Mouse (Mus musculus) CH12.LX (cell line): ENCODE results near the gene Grwd1. TPM values are rescaled to one million over a fixed set of nuclear protein-coding genes. Genes with fewer than 3 reads are reported as not detected.

ENCODE experiments used
- DNase-seq: peaks from one replicate; pipeline ENCODE4 v3.0.0-alpha.2; 2013; ENCODE audit errors: extremely low read depth
- H3K27ac ChIP-seq: 2 replicates; pipeline ENCODE4 v1.5.1; 2012; ENCODE audit warnings: low read depth, mild to moderate bottlenecking, control low read depth, moderate library complexity; ENCODE audit not compliant: insufficient read depth
- H3K27me3 ChIP-seq: replicated peaks from 2 replicates; pipeline ENCODE3; 2012; ENCODE audit warnings: inconsistent platforms
- H3K36me3 ChIP-seq, 2 experiments: replicated peaks in 1 of 2; 2 replicates each; pipeline versions ENCODE3 to v1.6.1; 2012; ENCODE audit warnings: inconsistent platforms in 1 of 2, low read length in 1 of 2, mild to moderate bottlenecking in 1 of 2, mixed read lengths in 1 of 2, moderate library complexity in 1 of 2; ENCODE audit not compliant: control insufficient read depth in 1 of 2, insufficient read depth in 1 of 2
- H3K4me1 ChIP-seq, 2 experiments: 2 replicates each; pipeline ENCODE4 v1.6.1; 2012; ENCODE audit warnings: inconsistent platforms in 1 of 2, moderate library complexity in 1 of 2; ENCODE audit not compliant: insufficient read depth in 2 of 2, control insufficient read depth in 1 of 2
- H3K4me2 ChIP-seq: 2 replicates; pipeline ENCODE4 v1.6.1; 2012; ENCODE audit warnings: low read depth, mild to moderate bottlenecking, control low read depth; ENCODE audit not compliant: poor library complexity, insufficient read depth, severe bottlenecking
- H3K4me3 ChIP-seq, 3 experiments: fragments of 150-350 bp in 1 of 3; sonication (generic) in 1 of 3; replicated peaks in 1 of 3; 2 replicates each; pipeline versions ENCODE3 to v1.5.1; 2011 to 2012; ENCODE audit warnings: low read depth in 2 of 3, low read length in 2 of 3, mild to moderate bottlenecking in 2 of 3, moderate library complexity in 2 of 3, control low read depth in 1 of 3, improper control_type of control experiment in 1 of 3, inconsistent platforms in 1 of 3, mixed read lengths in 1 of 3; ENCODE audit not compliant: poor library complexity in 1 of 3
- H3K79me2 ChIP-seq: replicated peaks from 2 replicates; pipeline ENCODE4 v1.6.1; 2012; ENCODE audit warnings: mild to moderate bottlenecking, moderate library complexity; ENCODE audit not compliant: control insufficient read depth, poor library complexity, insufficient read depth, severe bottlenecking; ENCODE audit errors: extremely low read depth
- H3K9ac ChIP-seq: 2 replicates; pipeline ENCODE4 v1.6.1; 2012; ENCODE audit warnings: low read depth, mild to moderate bottlenecking, control low read depth, moderate library complexity; ENCODE audit not compliant: insufficient read depth
- H3K9me3 ChIP-seq: replicated peaks from 2 replicates; pipeline ENCODE3; 2012; ENCODE audit warnings: low read length, inconsistent platforms, mixed read lengths
- BHLHE40 ChIP-seq: IDR thresholded peaks from 2 replicates; pipeline ENCODE4 v1.6.1; 2011; ENCODE audit warnings: mild to moderate bottlenecking, low read depth, low read length, improper control_type of control experiment
- CHD1 ChIP-seq: IDR thresholded peaks from 2 replicates; pipeline ENCODE4 v1.6.1; 2012; ENCODE audit warnings: low read depth, low read length, improper control_type of control experiment, inconsistent platforms
- CHD2 ChIP-seq: IDR thresholded peaks from 2 replicates; pipeline ENCODE4 v1.6.1; 2011; ENCODE audit warnings: low read length, improper control_type of control experiment
- CTCF ChIP-seq, 2 experiments: IDR thresholded peaks in 1 of 2; conservative IDR thresholded peaks in 1 of 2; 2 replicates each; pipeline ENCODE4 v1.5.1; 2011 to 2012; ENCODE audit warnings: low read depth in 2 of 2, low read length in 2 of 2, improper control_type of control experiment in 1 of 2, inconsistent platforms in 1 of 2, mild to moderate bottlenecking in 1 of 2, moderate library complexity in 1 of 2
- E2F4 ChIP-seq: IDR thresholded peaks from 2 replicates; pipeline ENCODE4 v1.6.1; 2011; ENCODE audit warnings: low read depth, low read length, improper control_type of control experiment; ENCODE audit not compliant: insufficient replicate concordance
- ELF1 ChIP-seq: IDR thresholded peaks from 2 replicates; pipeline ENCODE4 v1.6.1; 2014; ENCODE audit warnings: low read depth, mild to moderate bottlenecking, inconsistent platforms, low read length, improper control_type of control experiment
- EP300 ChIP-seq: IDR thresholded peaks from 2 replicates; pipeline ENCODE4 v1.6.1; 2011; ENCODE audit warnings: low read length, improper control_type of control experiment
- ETS1 ChIP-seq: conservative IDR thresholded peaks from 2 replicates; pipeline ENCODE4 v1.6.1; 2012; ENCODE audit warnings: low read depth, mild to moderate bottlenecking, inconsistent platforms, low read length, improper control_type of control experiment, moderate library complexity
- GABPA ChIP-seq: IDR thresholded peaks from 2 replicates; pipeline ENCODE4 v1.6.1; 2012; ENCODE audit warnings: low read depth, low read length, improper control_type of control experiment, inconsistent platforms; ENCODE audit not compliant: insufficient replicate concordance
- HCFC1 ChIP-seq: IDR thresholded peaks from 2 replicates; pipeline ENCODE4 v1.6.1; 2012; ENCODE audit warnings: low read depth, mild to moderate bottlenecking, inconsistent platforms, low read length, improper control_type of control experiment
- IRF4 ChIP-seq: IDR thresholded peaks from 2 replicates; pipeline ENCODE4 v1.6.1; 2014; ENCODE audit warnings: low read depth, mild to moderate bottlenecking, inconsistent platforms, low read length, improper control_type of control experiment
- JUN ChIP-seq: IDR thresholded peaks from 2 replicates; pipeline ENCODE4 v1.6.1; 2011; ENCODE audit warnings: low read depth, mild to moderate bottlenecking, low read length, improper control_type of control experiment, moderate library complexity; ENCODE audit not compliant: insufficient read depth
- JUND ChIP-seq: conservative IDR thresholded peaks from 2 replicates; pipeline ENCODE4 v1.6.1; 2011; ENCODE audit warnings: low read depth, low read length, improper control_type of control experiment
- KAT2A ChIP-seq: IDR thresholded peaks from 2 replicates; pipeline ENCODE4 v1.6.1; 2012; ENCODE audit warnings: low read length, improper control_type of control experiment, inconsistent platforms; ENCODE audit not compliant: insufficient replicate concordance
- MAFK ChIP-seq: IDR thresholded peaks from 2 replicates; pipeline ENCODE4 v1.6.1; 2011; ENCODE audit warnings: low read length, improper control_type of control experiment; ENCODE audit not compliant: insufficient replicate concordance
- MAX ChIP-seq: IDR thresholded peaks from 2 replicates; pipeline ENCODE4 v1.6.1; 2011; ENCODE audit warnings: low read length, improper control_type of control experiment
- MAZ ChIP-seq: IDR thresholded peaks from 2 replicates; pipeline ENCODE4 v1.6.1; 2012; ENCODE audit warnings: low read depth, mild to moderate bottlenecking, inconsistent platforms, low read length, improper control_type of control experiment, moderate library complexity
- MEF2A ChIP-seq: IDR thresholded peaks from 2 replicates; pipeline ENCODE4 v1.6.1; 2014; ENCODE audit warnings: low read depth, mild to moderate bottlenecking, inconsistent platforms, low read length, improper control_type of control experiment, borderline replicate concordance
- MXI1 ChIP-seq: IDR thresholded peaks from 2 replicates; pipeline ENCODE4 v1.6.1; 2011; ENCODE audit warnings: mild to moderate bottlenecking, low read depth, low read length, improper control_type of control experiment
- MYC ChIP-seq: IDR thresholded peaks from 2 replicates; pipeline ENCODE4 v1.6.1; 2011; ENCODE audit warnings: low read depth, mild to moderate bottlenecking, improper control_type of control experiment, low read length
- NELFE ChIP-seq: IDR thresholded peaks from 2 replicates; pipeline ENCODE4 v1.6.1; 2011; ENCODE audit warnings: low read depth, low read length, improper control_type of control experiment
- NRF1 ChIP-seq: IDR thresholded peaks from 2 replicates; pipeline ENCODE4 v1.6.1; 2014; ENCODE audit warnings: low read depth, mild to moderate bottlenecking, inconsistent platforms, low read length, improper control_type of control experiment, moderate library complexity
- PAX5 ChIP-seq: IDR thresholded peaks from 2 replicates; pipeline ENCODE4 v1.6.1; 2012; ENCODE audit warnings: low read length, inconsistent platforms, mixed read lengths
- POLR2A ChIP-seq: IDR thresholded peaks from 2 replicates; pipeline ENCODE4 v1.6.1; 2011; ENCODE audit warnings: low read depth, mild to moderate bottlenecking, improper control_type of control experiment, low read length
- POLR2AphosphoS2 ChIP-seq: IDR thresholded peaks from 2 replicates; pipeline ENCODE4 v1.6.1; 2011; ENCODE audit warnings: low read depth, low read length, improper control_type of control experiment
- RAD21 ChIP-seq: IDR thresholded peaks from 2 replicates; pipeline ENCODE4 v1.6.1; 2011; ENCODE audit warnings: low read depth, mild to moderate bottlenecking, low read length, improper control_type of control experiment, moderate library complexity
- RCOR1 ChIP-seq: conservative IDR thresholded peaks from 2 replicates; pipeline ENCODE4 v1.6.1; 2012; ENCODE audit warnings: low read depth, mild to moderate bottlenecking, inconsistent platforms, low read length, improper control_type of control experiment
- SIN3A ChIP-seq: IDR thresholded peaks from 2 replicates; pipeline ENCODE4 v1.6.1; 2012; ENCODE audit warnings: low read length, improper control_type of control experiment, inconsistent platforms
- SMC3 ChIP-seq: IDR thresholded peaks from 2 replicates; pipeline ENCODE4 v1.6.1; 2011; ENCODE audit warnings: low read depth, low read length, improper control_type of control experiment
- TBP ChIP-seq: conservative IDR thresholded peaks from 2 replicates; pipeline ENCODE4 v1.6.1; 2011; ENCODE audit warnings: low read depth, low read length, improper control_type of control experiment
- TCF12 ChIP-seq: IDR thresholded peaks from 2 replicates; pipeline ENCODE4 v1.6.1; 2014; ENCODE audit warnings: low read depth, mild to moderate bottlenecking, inconsistent platforms, low read length, improper control_type of control experiment
- UBTF ChIP-seq: IDR thresholded peaks from 2 replicates; pipeline ENCODE4 v1.6.1; 2012; ENCODE audit warnings: low read depth, mild to moderate bottlenecking, inconsistent platforms, low read length, improper control_type of control experiment, moderate library complexity
- USF1 ChIP-seq: IDR thresholded peaks from 2 replicates; pipeline ENCODE4 v1.6.1; 2014; ENCODE audit warnings: low read depth, mild to moderate bottlenecking, inconsistent platforms, low read length, improper control_type of control experiment
- USF2 ChIP-seq: conservative IDR thresholded peaks from 2 replicates; pipeline ENCODE4 v1.6.1; 2011; ENCODE audit warnings: low read depth, low read length, improper control_type of control experiment
- ZC3H11A ChIP-seq: IDR thresholded peaks from 2 replicates; pipeline ENCODE4 v1.6.1; 2012; ENCODE audit warnings: low read depth, mild to moderate bottlenecking, inconsistent platforms, low read length, improper control_type of control experiment
- ZKSCAN1 ChIP-seq: IDR thresholded peaks from 2 replicates; pipeline ENCODE4 v1.6.1; 2012; ENCODE audit warnings: low read depth, inconsistent platforms, low read length, improper control_type of control experiment, borderline replicate concordance
- ZMIZ1 ChIP-seq: IDR thresholded peaks from 2 replicates; pipeline ENCODE4 v1.6.1; 2012; ENCODE audit warnings: low read depth, mild to moderate bottlenecking, inconsistent platforms, low read length, improper control_type of control experiment
- ZNF384 ChIP-seq: IDR thresholded peaks from 2 replicates; pipeline ENCODE4 v1.6.1; 2012; ENCODE audit warnings: low read depth, low read length, improper control_type of control experiment, inconsistent platforms
- dilution Hi-C: fragments of 300-500 bp; cut with MboI; formaldehyde crosslinking; loops from 2 replicates; pipeline ENCODE4 v1.14.3; 2020; ENCODE audit warnings: low sequenced_read_pairs; ENCODE audit not compliant: extremely low pct_unique_long_range_greater_than_20kb, extremely low pct_ligation_motif_present
- in situ Hi-C: fragments of 300-500 bp; cut with MboI; formaldehyde crosslinking; loops from 3 replicates; pipeline ENCODE4 v1.14.3; 2019; ENCODE audit warnings: low sequenced_read_pairs, low pct_ligation_motif_present, low pct_unique_long_range_greater_than_20kb, mixed read lengths
- polyA plus RNA-seq: library from polyadenylated mRNA; unstranded; fragments of >175 nt; gene quantifications from 2 replicates; pipeline ENCODE4 v1.2.1, GENCODE M21; 2012; ENCODE audit warnings: low read depth; ENCODE audit not compliant: insufficient read length
- total RNA-seq, 2 experiments: library from RNA; depleted of rRNA; stranded (reverse); fragments of 300-350 nt in 1 of 2; fragments of >200 nt in 1 of 2; gene quantifications; 2 replicates each; pipeline ENCODE4 v1.2.3; 2012 to 2014

Grwd1 gene
- total and polyA plus RNA-seq, 3 experiments, result 83.0 to 108 (median 88.1) TPM

- TF ChIP-seq E2F4, result no peak
- TF ChIP-seq MYC, result 0 out of 2 replicates have a peak, but pooled peaks have one; percentile 18
- no peak for TF ChIP-seq ZNF384
- no peak for TF ChIP-seq CHD2
- no peak for TF ChIP-seq MEF2A
- no peak; the same call in 1 of the 2 replicates for TF ChIP-seq RCOR1
- no peak for TF ChIP-seq BHLHE40
- TF ChIP-seq JUND, result no peak
- peak; percentile 56; the same call in 1 of the 2 replicates for TF ChIP-seq TCF12
- TF ChIP-seq TBP, result 0 out of 2 replicates have a peak, but pooled peaks have one; percentile 53
- no peak for TF ChIP-seq ELF1
- TF ChIP-seq POLR2A, result peak; percentile 79
- peak; percentile 55; the same call in 1 of the 2 replicates for TF ChIP-seq NELFE
- no peak for TF ChIP-seq UBTF
- TF ChIP-seq HCFC1, result no peak
- no peak for TF ChIP-seq ZMIZ1
- peak; percentile 88 for TF ChIP-seq SMC3
- no peak for TF ChIP-seq MAFK
- TF ChIP-seq POLR2AphosphoS2, result no peak
- TF ChIP-seq PAX5, result no peak
- TF ChIP-seq EP300, result no peak
- no peak for TF ChIP-seq MXI1
- no peak for TF ChIP-seq ZC3H11A
- no peak for TF ChIP-seq KAT2A
- no peak for TF ChIP-seq SIN3A
- TF ChIP-seq MAZ, result 0 out of 2 replicates have a peak, but pooled peaks have one; percentile 50
- no peak for TF ChIP-seq USF1
- TF ChIP-seq CHD1, result no peak
- no peak for TF ChIP-seq MAX
- TF ChIP-seq NRF1, result 0 out of 2 replicates have a peak, but pooled peaks have one; percentile 13
- TF ChIP-seq JUN, result no peak
- no peak for TF ChIP-seq GABPA
- no peak for TF ChIP-seq USF2
- peak; percentile 57 for TF ChIP-seq RAD21
- no peak for TF ChIP-seq ETS1
- TF ChIP-seq CTCF (conservative IDR thresholded peaks at IDR 0.05 in 1 of 2, IDR thresholded peaks at IDR 0.05 in 1 of 2; ENCODE audit: low read depth in 2 of 2, low read length in 2 of 2), result peak; percentile 83 to 98
- TF ChIP-seq IRF4, result no peak
- no peak for TF ChIP-seq ZKSCAN1
- Histone ChIP-seq H3K4me1 (peaks cover 23 to 44% of the 10 kb centered on the region in 2 experiments), H3K4me3 (peak within 1 kb of the TSS; percentile 72 to 88 (median 86)), H3K27me3 (peaks cover 17% of the 10 kb centered on the region), H3K4me2 (peak within 1 kb of the TSS; percentile 31), H3K27ac (peak within 1 kb of the TSS; percentile 62), H3K9ac (peak within 1 kb of the TSS; percentile 99), H3K79me2 (peaks cover 24% of the 10 kb centered on the region), H3K9me3 (no peaks in the 10 kb centered on the region), H3K36me3 (peaks cover 19 to 31% of the 10 kb centered on the region in 2 experiments)
- peak; percentile 82 for DNase-seq
- dilution Hi-C loops (no loop called here), in situ Hi-C loops (loop anchor here (5.0 kb wide), 1 partner anchor 70 kb away; no protein-coding TSS in a partner anchor)
Observed at GRCm38 (mm10) chr7:45872624-45873023, 41.9 kb upstream of the Grwd1 start, which contains the start of gene Kdelr1. Kdelr1 (plus strand) TSS chr7:45872772.
